Mouse (Mus musculus): Measurements from ENCODE around the gene Ppp1cb.
"Not testable (repeated sequence)": the region's sequence is repeated elsewhere in the genome, so short reads cannot be mapped to it uniquely, and the experiment has no call there.

Gene Ppp1cb

GRCm38 (mm10) chr5:32458408-32459143 is at the start of gene Ppp1cb:
Ppp1cb (plus strand) TSS chr5:32458843.
- peak; percentile 100 for DNase-seq

- DNase-seq, result no peak
Observed at GRCm38 (mm10) chr5:32409747-32410146, 48.9 kb upstream of the Ppp1cb start.

- no peak for DNase-seq
Observed at GRCm38 (mm10) chr5:32410954-32411688, 47.5 kb upstream of the Ppp1cb start.

GRCm38 (mm10) chr5:32412186-32412950 is 46.3 kb upstream of the Ppp1cb start:
- DNase-seq, result no peak

GRCm38 (mm10) chr5:32413083-32413482 is 45.6 kb upstream of the Ppp1cb start:
- no peak for DNase-seq

- DNase-seq, result no peak
Observed at GRCm38 (mm10) chr5:32413569-32413968, 45.1 kb upstream of the Ppp1cb start.

- no peak for DNase-seq
Observed at GRCm38 (mm10) chr5:32414461-32414985, 44.1 kb upstream of the Ppp1cb start.

GRCm38 (mm10) chr5:32415554-32415953 is 43.1 kb upstream of the Ppp1cb start:
- no peak for DNase-seq

- no peak for DNase-seq
Observed at GRCm38 (mm10) chr5:32416881-32417280, 41.8 kb upstream of the Ppp1cb start.

- DNase-seq, result peak; percentile 50
Observed at GRCm38 (mm10) chr5:32422081-32422589, 36.5 kb upstream of the Ppp1cb start.

- DNase-seq, result no peak
Observed at GRCm38 (mm10) chr5:32423339-32424046, 35.1 kb upstream of the Ppp1cb start.

- DNase-seq, result no peak
Observed at GRCm38 (mm10) chr5:32424464-32424863, 34.2 kb upstream of the Ppp1cb start.

- DNase-seq, result no peak
Observed at GRCm38 (mm10) chr5:32425485-32426171, 33.0 kb upstream of the Ppp1cb start.

GRCm38 (mm10) chr5:32430399-32430798 is 28.2 kb upstream of the Ppp1cb start:
- DNase-seq, result no peak

GRCm38 (mm10) chr5:32434346-32434745 is 24.3 kb upstream of the Ppp1cb start:
- not testable (repeated sequence) for DNase-seq

GRCm38 (mm10) chr5:32435612-32436011 is 23.0 kb upstream of the Ppp1cb start:
- DNase-seq, result no peak

- DNase-seq, result no peak
Observed at GRCm38 (mm10) chr5:32437901-32438563, 20.6 kb upstream of the Ppp1cb start.

GRCm38 (mm10) chr5:32438564-32438922 is 20.1 kb upstream of the Ppp1cb start:
- no peak for DNase-seq

GRCm38 (mm10) chr5:32441336-32441735 is 17.3 kb upstream of the Ppp1cb start:
- DNase-seq, result no peak

GRCm38 (mm10) chr5:32441992-32442575 is 16.6 kb upstream of the Ppp1cb start:
- no peak for DNase-seq

GRCm38 (mm10) chr5:32443906-32444305 is 14.7 kb upstream of the Ppp1cb start:
- DNase-seq, result no peak
